Mouse (Mus musculus) lung, adult 2 months (tissue): ENCODE data around the gene Gm47985. TPM values are rescaled to one million over a fixed set of nuclear protein-coding genes. Genes with fewer than 3 reads are reported as not detected.
"Not testable (repeated sequence)": the region's sequence is repeated elsewhere in the genome, so short reads cannot be mapped to it uniquely, and the experiment has no call there.

Experiments used
- DNase-seq: peaks from one replicate; pipeline ENCODE4 v3.0.0; 2022
- H3K4me1 ChIP-seq: fragments of 200-500 bp; 2 replicates; pipeline ENCODE4 v1.6.1; 2011; ENCODE audit warnings: low read length; ENCODE audit not compliant: control insufficient read depth, insufficient read depth
- H3K4me3 ChIP-seq: fragments of 200-500 bp; replicated peaks from 2 replicates; pipeline ENCODE3; 2011; ENCODE audit warnings: low read depth, mild to moderate bottlenecking, control low read depth, low read length; ENCODE audit errors: extremely low read depth
- CTCF ChIP-seq: fragments of 200-500 bp; IDR thresholded peaks from 2 replicates; pipeline ENCODE4 v1.5.1; 2011; ENCODE audit warnings: mild to moderate bottlenecking, low read length, control low read depth; ENCODE audit not compliant: insufficient read depth
- POLR2A ChIP-seq: fragments of 200-500 bp; IDR thresholded peaks from 2 replicates; pipeline ENCODE4 v1.6.1; 2011; ENCODE audit warnings: low read depth, mild to moderate bottlenecking, control low read depth, low read length, borderline replicate concordance; ENCODE audit errors: extremely low read depth
- WGBS: fragments of 180-500 bp; shearing (Covaris S2); methylation state at CpG from one replicate; pipeline ENCODE4 v1.1.7; 2018; 5-methylcytosine and 5-hydroxymethylcytosine counted together
- polyA plus RNA-seq: library from polyadenylated mRNA; depleted of rRNA; stranded (reverse); fragments of >200 nt; gene quantifications from 2 replicates; pipeline ENCODE4 v1.2.3, GENCODE M21; 2012; rRNA removed

Gm47985 gene
- not detected in 2 replicates for polyA plus RNA-seq

GRCm38 (mm10) chr1:151182266-151182665, at the start of gene Gm47985:
Gene Gm47985 (plus strand): TSS chr1:151182537.
- not testable (repeated sequence) for DNase-seq, H3K4me1 ChIP-seq, H3K4me3 ChIP-seq
- 71% methylated on average over 1 of the region's 7 CpGs for WGBS

- TF ChIP-seq CTCF: no peak
- TF ChIP-seq POLR2A: no peak
- 93% methylated on average over 7 of the region's 7 CpGs for WGBS
- Histone ChIP-seq H3K4me1 (peaks cover 5% of the 10 kb centered on the region), H3K4me3 (no peak overlapping the region)
- DNase-seq: no peak
Measured at GRCm38 (mm10) chr1:151132686-151133085, 49.7 kb upstream of the Gm47985 start.

- WGBS: 66% methylated on average over 6 of the region's 6 CpGs
- no peak for DNase-seq
- TF ChIP-seq CTCF: no peak
- no peak for TF ChIP-seq POLR2A
- no peak overlapping the region for H3K4me3 ChIP-seq
- no peaks in the 10 kb centered on the region for H3K4me1 ChIP-seq
Measured at GRCm38 (mm10) chr1:151138388-151138787, 43.9 kb upstream of the Gm47985 start.

- TF ChIP-seq POLR2A: no peak
- no peak for TF ChIP-seq CTCF
- no peak for DNase-seq
- WGBS: 81% methylated on average over 3 of the region's 3 CpGs
- H3K4me1 ChIP-seq: no peaks in the 10 kb centered on the region
- H3K4me3 ChIP-seq: no peak overlapping the region
Measured at GRCm38 (mm10) chr1:151140956-151141355, 41.4 kb upstream of the Gm47985 start.

GRCm38 (mm10) chr1:151144471-151145146, 37.7 kb upstream of the Gm47985 start:
- no peak overlapping the region for H3K4me3 ChIP-seq
- no peaks in the 10 kb centered on the region for H3K4me1 ChIP-seq
- TF ChIP-seq POLR2A (no peak), CTCF (no peak)
- no peak for DNase-seq
- 46% methylated on average over 6 of the region's 6 CpGs for whole genome bisulfite sequencing

- no peak for DNase-seq
- no peak for TF ChIP-seq POLR2A
- TF ChIP-seq CTCF: no peak
- Histone ChIP-seq H3K4me1 (no peaks in the 10 kb centered on the region), H3K4me3 (no peak overlapping the region)
Measured at GRCm38 (mm10) chr1:151147801-151148200, 34.5 kb upstream of the Gm47985 start.

- DNase-seq: no peak
- H3K4me1 ChIP-seq: no peaks in the 10 kb centered on the region
- H3K4me3 ChIP-seq: no peak overlapping the region
- 92% methylated on average over 7 of the region's 7 CpGs for WGBS
- TF ChIP-seq CTCF (no peak), POLR2A (no peak)
Measured at GRCm38 (mm10) chr1:151150211-151150610, 32.1 kb upstream of the Gm47985 start.

GRCm38 (mm10) chr1:151151089-151151488, 31.2 kb upstream of the Gm47985 start:
- no peak overlapping the region for H3K4me3 ChIP-seq
- TF ChIP-seq POLR2A: no peak
- TF ChIP-seq CTCF: no peak
- no peak for DNase-seq
- no peaks in the 10 kb centered on the region for H3K4me1 ChIP-seq
- WGBS: 67% methylated on average over 2 of the region's 2 CpGs

GRCm38 (mm10) chr1:151153056-151153652, 29.2 kb upstream of the Gm47985 start:
- DNase-seq: no peak
- Histone ChIP-seq H3K4me1 (no peaks in the 10 kb centered on the region), H3K4me3 (no peak overlapping the region)
- WGBS: 83% methylated on average over 6 of the region's 6 CpGs
- TF ChIP-seq POLR2A (no peak), CTCF (no peak)

- 89% methylated on average over 9 of the region's 9 CpGs for WGBS
- not testable (repeated sequence) for DNase-seq, H3K4me3 ChIP-seq, H3K4me1 ChIP-seq
Measured at GRCm38 (mm10) chr1:151154131-151154530, 28.2 kb upstream of the Gm47985 start.
